Mouse (Mus musculus) liver, embryonic 14.5 days (tissue): Measurements from ENCODE around the gene Uncx.

Experiments
- CTCF ChIP-seq: IDR thresholded peaks from 2 replicates; pipeline ENCODE4 v1.5.1; 2016; ENCODE audit warnings: antibody characterized with exemption, low read depth, control low read depth
- EP300 ChIP-seq: IDR thresholded peaks from 2 replicates; pipeline ENCODE4 v1.6.1; 2016; ENCODE audit warnings: antibody characterized with exemption, low read depth

- no peak for TF ChIP-seq CTCF
- TF ChIP-seq EP300 = no peak
Observed at GRCm38 (mm10) chr5:139593746-139594145, 50.5 kb downstream of the Uncx start.
